Mouse (Mus musculus): ENCODE data around the gene Pi16. TPM values are rescaled to one million over a fixed set of nuclear protein-coding genes. Genes with fewer than 3 reads are reported as not detected.

Gene Pi16
- polyA plus RNA-seq, 1 experiment from 2014 or later = 0.73 TPM

DNA sequence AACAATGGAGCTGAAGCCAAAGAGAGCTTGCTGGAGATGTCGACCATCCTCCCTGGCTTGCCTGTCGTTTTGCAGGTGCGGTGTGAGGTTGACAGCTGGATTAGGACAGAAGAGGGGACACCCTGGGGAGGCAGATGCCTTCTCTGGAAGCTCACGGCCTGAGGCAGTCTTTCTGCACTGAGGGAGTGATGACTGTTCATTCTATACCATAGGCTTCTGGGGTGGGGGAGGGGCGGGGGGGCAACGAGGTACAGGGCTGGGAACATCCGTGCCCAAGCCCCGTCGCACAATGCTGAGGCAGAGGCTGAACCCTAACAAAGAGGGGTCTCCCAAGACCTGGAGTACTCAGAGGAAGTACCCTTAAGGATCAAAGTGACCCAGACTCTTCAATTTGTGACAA is 39.4 kb downstream of the Pi16 start:
- no peak for ATAC-seq
- Histone ChIP-seq H3K9me3 (ENCODE audit: control insufficient read depth) (no peaks in the 10 kb centered on the region), H3K4me3 (ENCODE audit: low read depth, low read length) (peak overlapping the region; percentile 16; the same call in 1 of the 2 replicates), H3K27me3 (replicated peaks; ENCODE audit: control insufficient read depth, insufficient read depth, low read length) (no peaks in the 10 kb centered on the region), H3K4me1 (replicated peaks; ENCODE audit: control insufficient read depth, insufficient read depth, low read length) (peaks cover 2% of the 10 kb centered on the region; the same call in 1 of the 2 replicates), H3K27ac (ENCODE audit: low read depth, low read length) (peak overlapping the region; percentile 67; the same call in 1 of the 2 replicates), H3K36me3 (ENCODE audit: control insufficient read depth, insufficient read depth) (no peaks in the 10 kb centered on the region), H3K9ac (ENCODE audit: low read depth, low read length) (0 out of 2 replicates have a peak overlapping the region, but pooled peaks have one; percentile 26), H3K4me2 (replicated peaks; ENCODE audit: low read depth) (peak overlapping the region; percentile 60)
- TF ChIP-seq CTCF (IDR thresholded peaks at IDR 0.05; ENCODE audit: low read depth) = no peak
- WGBS = 14% methylated on average over 9 of the region's 9 CpGs

DNA sequence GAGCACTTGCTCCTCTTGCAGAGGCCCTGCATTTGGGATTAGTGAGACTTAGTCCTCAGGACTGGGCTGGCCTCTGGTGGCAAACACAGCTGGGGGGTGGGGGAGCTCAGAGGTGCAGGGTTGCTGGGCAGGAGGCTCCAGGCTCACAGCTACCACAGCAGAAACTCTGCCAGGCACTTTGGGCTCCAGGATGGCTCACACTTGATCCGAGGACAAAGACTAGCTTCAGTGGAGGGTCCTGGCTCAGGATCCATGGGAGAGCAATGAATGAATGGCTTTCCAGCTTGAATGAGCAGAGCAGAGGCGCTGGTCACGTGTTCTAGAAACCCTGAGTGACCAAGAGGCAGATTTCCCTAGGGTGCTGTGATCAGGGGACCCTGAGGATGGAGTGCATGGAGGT is 41.4 kb downstream of the Pi16 start:
- Histone ChIP-seq H3K4me3 (ENCODE audit: low read depth, low read length) (no peak overlapping the region), H3K4me1 (replicated peaks; ENCODE audit: control insufficient read depth, insufficient read depth, low read length) (peaks cover 2% of the 10 kb centered on the region; the same call in 1 of the 2 replicates)
- 71% methylated on average over 3 of the region's 3 CpGs for WGBS

DNA sequence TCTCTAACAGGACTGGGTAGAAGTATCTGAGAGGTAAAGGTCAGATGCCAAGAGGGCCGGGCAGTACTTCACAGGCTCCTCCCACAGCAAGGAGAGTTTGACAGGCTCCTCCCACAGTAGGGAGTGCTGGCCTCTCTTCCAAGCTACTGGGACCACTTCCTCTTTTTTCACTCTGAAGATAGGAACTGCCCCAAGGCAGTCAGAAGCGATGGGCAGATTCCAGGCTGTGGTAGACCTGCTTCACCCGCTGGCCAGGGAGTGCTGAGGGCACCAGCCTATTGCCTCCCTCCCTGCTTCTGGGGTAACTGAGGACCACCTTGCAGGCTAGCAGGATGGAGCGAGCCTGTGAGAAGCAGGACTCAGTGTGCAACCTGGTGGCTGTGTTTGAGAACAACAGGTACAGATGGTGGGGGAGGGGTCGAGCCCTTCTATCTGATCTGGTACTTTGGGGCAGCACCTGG is 43.3 kb downstream of the Pi16 start, which contains the start of gene Fgd2:
TSS of gene Fgd2 (plus strand) at position 154 of the 461 bp plus-strand sequence.
- no peaks in the 10 kb centered on the region for H3K27me3 ChIP-seq (replicated peaks; ENCODE audit: control insufficient read depth, insufficient read depth, low read length)
- H3K9ac ChIP-seq (ENCODE audit: low read depth, low read length) = no peak within 1 kb of the TSS
- H3K4me3 ChIP-seq (ENCODE audit: low read depth, low read length) = no peak within 1 kb of the TSS
- no peak within 1 kb of the TSS for H3K27ac ChIP-seq (ENCODE audit: low read depth, low read length)
- peak; percentile 35 for TF ChIP-seq CTCF (IDR thresholded peaks at IDR 0.05; ENCODE audit: low read depth)
- H3K36me3 ChIP-seq (ENCODE audit: control insufficient read depth, insufficient read depth) = no peaks in the 10 kb centered on the region
- WGBS = 17% methylated on average over 5 of the region's 5 CpGs
- H3K4me2 ChIP-seq (replicated peaks; ENCODE audit: low read depth) = no peak within 1 kb of the TSS
- no peak for ATAC-seq
- peaks cover 2% of the 10 kb centered on the region; the same call in 1 of the 2 replicates for H3K4me1 ChIP-seq (replicated peaks; ENCODE audit: control insufficient read depth, insufficient read depth, low read length)
- H3K9me3 ChIP-seq (ENCODE audit: control insufficient read depth) = no peaks in the 10 kb centered on the region

More for the DNA sequence above, 41.4 kb downstream of the Pi16 start:
- H3K27me3 ChIP-seq (replicated peaks; ENCODE audit: control insufficient read depth, insufficient read depth, low read length) = no peaks in the 10 kb centered on the region
- H3K4me2 ChIP-seq (replicated peaks; ENCODE audit: low read depth) = no peak overlapping the region
- no peaks in the 10 kb centered on the region for H3K9me3 ChIP-seq (ENCODE audit: control insufficient read depth)
- H3K36me3 ChIP-seq (ENCODE audit: control insufficient read depth, insufficient read depth) = no peaks in the 10 kb centered on the region
- ATAC-seq = no peak
- H3K9ac ChIP-seq (ENCODE audit: low read depth, low read length) = no peak overlapping the region
- no peak for TF ChIP-seq CTCF (IDR thresholded peaks at IDR 0.05; ENCODE audit: low read depth)
- H3K27ac ChIP-seq (ENCODE audit: low read depth, low read length) = no peak overlapping the region

DNA sequence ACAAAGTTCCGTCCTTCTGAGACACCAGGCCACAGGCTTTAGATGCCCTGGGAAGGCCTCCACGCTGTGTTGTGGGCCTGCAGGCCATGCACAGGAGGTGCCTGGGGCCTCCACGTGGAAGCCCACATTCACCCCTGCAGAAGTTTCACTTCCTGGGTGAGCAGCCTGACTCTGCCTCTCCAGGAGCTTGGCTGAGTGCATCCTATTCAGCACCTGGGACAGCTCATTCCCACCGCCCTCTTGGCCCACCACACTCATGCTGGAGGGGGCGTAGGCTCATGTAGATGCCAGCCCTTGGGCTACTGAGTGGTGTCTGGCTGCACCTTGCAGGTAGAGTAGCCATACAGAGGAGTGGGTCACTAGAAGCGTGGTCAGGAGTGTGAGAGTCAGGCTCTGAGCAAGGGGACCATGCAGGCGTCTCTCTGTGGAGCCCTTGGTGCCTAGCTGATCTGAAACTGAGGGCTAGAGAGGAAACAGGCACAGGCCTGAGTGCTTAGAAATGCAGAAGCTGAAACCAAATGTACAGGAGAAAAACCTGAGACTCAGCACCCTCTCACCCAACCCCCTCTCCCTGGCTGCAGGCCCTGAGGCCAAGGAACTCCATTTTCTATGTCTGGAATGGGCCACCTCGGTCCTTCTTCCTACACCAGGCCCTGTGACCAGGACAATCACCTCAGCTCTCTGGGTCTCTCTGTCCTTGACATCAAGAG is 44.7 kb downstream of the Pi16 start:
- Histone ChIP-seq H3K36me3 (ENCODE audit: control insufficient read depth, insufficient read depth) (no peaks in the 10 kb centered on the region), H3K4me2 (replicated peaks; ENCODE audit: low read depth) (no peak overlapping the region), H3K4me3 (ENCODE audit: low read depth, low read length) (no peak overlapping the region), H3K9me3 (ENCODE audit: control insufficient read depth) (no peaks in the 10 kb centered on the region), H3K4me1 (replicated peaks; ENCODE audit: control insufficient read depth, insufficient read depth, low read length) (no peaks in the 10 kb centered on the region), H3K9ac (ENCODE audit: low read depth, low read length) (no peak overlapping the region), H3K27me3 (replicated peaks; ENCODE audit: control insufficient read depth, insufficient read depth, low read length) (no peaks in the 10 kb centered on the region), H3K27ac (ENCODE audit: low read depth, low read length) (no peak overlapping the region)
- 61% methylated on average over 8 of the region's 8 CpGs for WGBS
- no peak for TF ChIP-seq CTCF (IDR thresholded peaks at IDR 0.05; ENCODE audit: low read depth)
- ATAC-seq = no peak

DNA sequence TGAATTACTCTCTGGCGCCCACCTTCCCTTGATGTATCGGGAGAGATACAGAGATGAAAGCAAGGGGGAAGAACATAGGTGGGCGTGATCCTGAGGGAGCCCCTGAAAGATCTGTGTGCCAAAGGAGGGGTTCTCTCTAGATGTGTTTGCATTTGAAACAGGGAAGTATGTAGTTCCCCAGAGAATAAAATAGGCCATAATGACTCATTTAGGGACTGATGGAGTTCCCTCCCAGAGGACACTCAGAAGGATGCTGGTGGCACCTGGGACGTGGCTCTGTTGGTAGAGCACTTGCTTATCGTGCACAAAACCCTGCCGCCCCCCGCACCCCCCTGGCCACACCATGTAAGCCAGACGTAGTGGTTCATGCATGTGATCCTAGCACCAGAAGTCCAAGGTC is 45.6 kb downstream of the Pi16 start:
- Histone ChIP-seq H3K4me3 (ENCODE audit: low read depth, low read length) (no peak overlapping the region), H3K9me3 (ENCODE audit: control insufficient read depth) (no peaks in the 10 kb centered on the region), H3K9ac (ENCODE audit: low read depth, low read length) (no peak overlapping the region), H3K27me3 (replicated peaks; ENCODE audit: control insufficient read depth, insufficient read depth, low read length) (no peaks in the 10 kb centered on the region), H3K4me2 (replicated peaks; ENCODE audit: low read depth) (no peak overlapping the region), H3K36me3 (ENCODE audit: control insufficient read depth, insufficient read depth) (no peaks in the 10 kb centered on the region), H3K27ac (ENCODE audit: low read depth, low read length) (no peak overlapping the region), H3K4me1 (replicated peaks; ENCODE audit: control insufficient read depth, insufficient read depth, low read length) (no peaks in the 10 kb centered on the region)
- no peak for ATAC-seq
- no peak for TF ChIP-seq CTCF (IDR thresholded peaks at IDR 0.05; ENCODE audit: low read depth)
- 75% methylated on average over 8 of the region's 8 CpGs for WGBS

DNA sequence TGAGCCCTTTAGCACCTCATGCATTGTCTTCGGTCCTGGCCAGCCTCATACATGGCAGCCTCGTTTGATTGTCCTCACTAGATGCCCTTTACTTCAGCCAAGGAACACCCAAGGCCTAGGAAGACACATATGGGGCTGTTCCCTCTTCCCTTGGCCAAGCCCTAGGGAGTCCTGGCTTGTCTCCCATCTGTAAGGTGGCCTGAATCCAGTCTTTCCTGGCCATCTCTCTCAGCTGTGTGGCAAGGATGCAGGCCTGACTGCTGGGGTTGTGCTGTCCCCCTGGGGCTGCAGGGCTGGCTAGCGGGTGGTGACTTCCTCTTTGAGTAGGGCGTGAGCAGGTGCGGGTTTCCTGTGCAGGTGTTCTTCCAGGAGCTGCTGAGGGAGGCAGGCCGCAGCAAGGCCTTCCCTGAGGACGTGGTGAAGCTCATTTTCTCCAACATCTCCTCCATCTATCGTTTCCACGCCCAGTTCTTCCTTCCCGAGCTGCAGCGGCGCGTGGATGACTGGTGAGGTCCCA is 47.7 kb downstream of the Pi16 start:
- no peak for TF ChIP-seq CTCF (IDR thresholded peaks at IDR 0.05; ENCODE audit: low read depth)
- Histone ChIP-seq H3K27me3 (replicated peaks; ENCODE audit: control insufficient read depth, insufficient read depth, low read length) (no peaks in the 10 kb centered on the region), H3K9ac (ENCODE audit: low read depth, low read length) (no peak overlapping the region), H3K27ac (ENCODE audit: low read depth, low read length) (no peak overlapping the region), H3K4me2 (replicated peaks; ENCODE audit: low read depth) (no peak overlapping the region), H3K4me3 (ENCODE audit: low read depth, low read length) (no peak overlapping the region), H3K4me1 (replicated peaks; ENCODE audit: control insufficient read depth, insufficient read depth, low read length) (no peaks in the 10 kb centered on the region), H3K9me3 (ENCODE audit: control insufficient read depth) (no peaks in the 10 kb centered on the region), H3K36me3 (ENCODE audit: control insufficient read depth, insufficient read depth) (no peaks in the 10 kb centered on the region)
- no peak for ATAC-seq
- WGBS = 83% methylated on average over 13 of the region's 13 CpGs
